23 mouse cellular contexts compared by ENCODE assay signal in genomic region chr9:62658016-62658415, GRCm38 (mm10). TPM values are rescaled to one million over a fixed set of nuclear protein-coding genes. Genes with fewer than 3 reads are reported as not detected.
"Had no signal": no experiment of that assay in that cellular context is flagged by ENCODE, and none has a peak within 500 bp of the region (broad histone marks: within the 10 kb centered on the region; RNA-seq: fewer than 3 reads in every experiment).

No protein-coding gene starts in this region.

- H3K27me3 ChIP-seq: liver, embryonic 13.5 days; liver, embryonic 15.5 days; lung, embryonic 15.5 days; midbrain, embryonic 12.5 days; neural tube, embryonic 13.5 days; neural tube, embryonic 15.5 days had no signal

- H3K27ac ChIP-seq: liver, embryonic 13.5 days; liver, embryonic 15.5 days; lung, embryonic 15.5 days; midbrain, embryonic 10.5 days; midbrain, embryonic 12.5 days; neural tube, embryonic 13.5 days; neural tube, embryonic 15.5 days had no signal

- DNase-seq: liver, embryonic 13.5 days; liver, postnatal 0 days; lung, adult 2 months; lung, postnatal 14 days; lung, postnatal 4 days; midbrain, embryonic 14.5 days; right cerebral cortex, adult 18-20 months; right cerebral cortex, postnatal 25 days; right cerebral cortex, postnatal 4 days; spleen, adult 18-20 months; thymus, adult 2 months; thymus, postnatal 25 days; thymus, postnatal 4 days had no signal

- H3K4me1 ChIP-seq: liver, embryonic 13.5 days; liver, embryonic 15.5 days; lung, embryonic 15.5 days; midbrain, embryonic 12.5 days had no signal

- H3K4me2 ChIP-seq: liver, embryonic 13.5 days; liver, embryonic 15.5 days; lung, embryonic 15.5 days; midbrain, embryonic 12.5 days; neural tube, embryonic 13.5 days; neural tube, embryonic 15.5 days had no signal

- H3K9me3 ChIP-seq: liver, embryonic 13.5 days; liver, embryonic 15.5 days; lung, embryonic 15.5 days; midbrain, embryonic 10.5 days; midbrain, embryonic 12.5 days; neural tube, embryonic 13.5 days; neural tube, embryonic 15.5 days had no signal

- H3K9ac ChIP-seq: liver, embryonic 13.5 days; liver, embryonic 15.5 days; liver, postnatal 0 days; lung, embryonic 15.5 days; midbrain, embryonic 12.5 days; neural tube, embryonic 13.5 days; neural tube, embryonic 15.5 days had no signal

- H3K36me3 ChIP-seq: liver, embryonic 13.5 days; liver, embryonic 15.5 days; lung, embryonic 15.5 days; midbrain, embryonic 10.5 days; midbrain, embryonic 12.5 days; neural tube, embryonic 13.5 days; neural tube, embryonic 15.5 days had no signal

- ATAC-seq: liver, postnatal 0 days; lung, postnatal 0 days; midbrain, embryonic 16.5 days had no signal

- H3K4me3 ChIP-seq: liver, embryonic 13.5 days; liver, embryonic 15.5 days; lung, embryonic 15.5 days; midbrain, embryonic 10.5 days; midbrain, embryonic 12.5 days; myocyte; neural tube, embryonic 13.5 days; neural tube, embryonic 15.5 days had no signal

RNA-seq across cellular contexts. Expression of gene Itga11, which starts 19.6 kb away (rescaled TPM):
- total RNA-seq: megakaryocyte-erythroid progenitor cell, adult 5-6 weeks had no signal
